Mouse (Mus musculus): ENCODE measurements around the gene Tns3.
A peak's percentile ranks its signal among the peaks of the same experiment; 100 is the strongest.

The Tns3 gene

GRCm38 (mm10) chr11:8523344-8524126 lies 140.8 kb downstream of the Tns3 start:
- DNase-seq: peak; percentile 95 to 97

GRCm38 (mm10) chr11:8513359-8514253 lies 150.7 kb downstream of the Tns3 start:
- peak; percentile 72 to 78 for DNase-seq

GRCm38 (mm10) chr11:8510294-8510693 lies 154.0 kb downstream of the Tns3 start:
- no peak for DNase-seq

DNA sequence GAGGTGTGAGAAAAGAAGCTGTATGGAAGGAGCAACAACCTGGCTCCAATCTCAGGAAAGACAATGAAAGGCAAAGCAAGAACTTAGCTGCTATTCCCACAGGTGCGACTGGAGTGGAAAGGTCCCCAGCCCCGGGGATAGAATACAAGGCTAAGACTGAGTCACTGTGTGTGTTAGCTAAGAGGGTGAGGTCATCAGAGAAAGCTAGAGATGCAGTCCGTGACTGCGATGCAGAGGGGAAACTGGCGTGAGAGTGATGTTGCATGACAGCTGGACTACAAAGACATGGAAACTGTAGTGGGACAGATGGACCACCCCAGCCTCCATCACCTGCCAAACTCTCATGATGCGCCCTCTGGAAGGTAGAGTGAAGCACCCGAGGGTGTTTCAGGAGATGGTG lies 154.7 kb downstream of the Tns3 start:
- no peak for DNase-seq

DNA sequence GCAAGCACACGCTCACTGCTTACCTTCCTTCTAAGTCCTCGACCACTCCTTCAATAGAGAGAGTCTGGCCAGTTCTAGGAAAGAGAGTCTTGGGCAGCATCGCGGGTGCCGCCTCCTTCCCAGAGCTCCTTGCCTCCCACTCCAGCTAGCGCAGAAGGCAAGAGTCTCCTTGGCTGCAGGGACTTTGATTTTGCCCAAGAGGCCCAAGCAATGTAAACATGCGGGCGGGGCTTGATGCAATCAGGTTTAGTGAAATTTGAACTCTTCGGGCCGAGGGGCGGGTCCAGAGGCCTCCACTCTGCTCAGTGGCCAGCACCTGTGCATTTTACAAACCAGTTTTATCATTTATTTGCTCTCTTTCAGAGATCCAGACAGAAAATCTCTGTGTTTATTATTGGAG lies 160.6 kb downstream of the Tns3 start:
- peak; percentile 50 to 66 for DNase-seq

- no peak for DNase-seq
Observed at GRCm38 (mm10) chr11:8500855-8501254, 163.5 kb downstream of the Tns3 start.

- peak in 1 of 2 experiments; percentile 36 for DNase-seq
Observed at GRCm38 (mm10) chr11:8497136-8497535, 167.2 kb downstream of the Tns3 start.

GRCm38 (mm10) chr11:8496686-8497085 lies 167.6 kb downstream of the Tns3 start:
- peak; percentile 60 to 71 for DNase-seq

- DNase-seq: no peak
Observed at GRCm38 (mm10) chr11:8495801-8496200, 168.5 kb downstream of the Tns3 start.

GRCm38 (mm10) chr11:8495036-8495435 lies 169.3 kb downstream of the Tns3 start:
- DNase-seq: no peak

DNA sequence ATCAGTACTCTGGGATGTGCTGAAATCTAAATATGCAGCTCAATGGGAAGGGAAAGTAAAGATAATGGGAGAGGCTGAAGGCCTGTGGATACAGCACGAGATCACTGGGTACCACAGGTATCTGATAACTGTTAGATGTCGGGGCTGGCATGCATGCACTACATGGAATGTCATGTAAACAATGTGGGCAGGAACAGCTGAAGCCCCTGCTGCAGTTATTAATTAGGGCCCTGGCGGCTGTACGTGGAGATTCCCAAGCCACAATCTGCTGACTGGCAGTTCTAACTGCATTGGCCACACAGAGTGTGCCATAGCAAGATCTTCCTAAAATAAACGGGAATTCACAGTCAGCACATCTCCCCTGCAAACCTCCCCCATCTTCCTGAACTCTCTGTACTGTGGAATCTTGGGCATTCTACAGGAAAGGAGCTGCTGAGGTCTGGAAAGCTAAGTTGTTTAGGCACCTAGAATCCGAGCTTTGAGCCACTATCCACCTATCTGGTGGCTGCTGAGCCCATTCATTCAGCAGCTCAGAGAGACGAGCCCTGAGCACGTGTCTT lies 170.3 kb downstream of the Tns3 start:
- no peak for DNase-seq

DNA sequence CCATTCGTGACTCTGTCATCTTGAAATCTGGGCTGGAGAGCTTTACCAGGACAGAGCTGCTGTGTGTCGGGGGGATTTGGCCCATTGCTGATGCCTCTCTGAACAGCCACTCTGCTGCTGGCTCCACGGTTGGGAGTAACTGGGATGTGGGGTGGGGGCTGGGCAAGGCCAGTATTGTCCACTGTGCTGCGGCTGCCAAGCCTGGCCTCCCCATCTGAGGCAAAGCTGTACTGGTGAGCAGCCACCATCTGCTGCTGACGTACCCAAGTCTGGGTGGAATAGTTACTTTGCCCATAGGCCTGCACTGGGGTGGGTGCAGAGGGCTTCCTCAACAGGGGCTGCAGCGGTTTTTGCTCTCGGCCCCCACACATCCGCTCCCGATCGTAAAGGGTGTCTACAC lies 172.0 kb downstream of the Tns3 start:
- no peak for DNase-seq

GRCm38 (mm10) chr11:8488248-8488647 lies 176.1 kb downstream of the Tns3 start:
- no peak for DNase-seq

DNA sequence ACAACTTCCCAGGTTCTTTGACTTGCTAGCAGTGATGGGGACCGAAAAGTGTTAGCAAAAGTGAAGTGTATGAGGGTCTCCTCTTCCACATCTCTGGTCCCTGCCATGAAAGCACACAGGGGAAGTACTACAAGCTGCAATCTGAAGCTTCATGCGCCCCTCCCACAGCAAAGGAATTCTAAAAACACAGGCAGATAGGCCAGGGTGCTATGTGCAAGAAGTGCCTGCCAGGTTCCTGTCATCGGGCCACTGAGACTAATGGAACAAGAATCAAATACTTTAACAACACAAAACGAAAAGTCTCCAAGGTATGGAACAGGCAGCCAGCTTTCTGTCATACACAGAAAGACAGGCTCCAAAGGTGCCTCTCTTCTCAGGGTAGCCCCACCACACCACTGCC lies 177.8 kb downstream of the Tns3 start:
- no peak for DNase-seq

DNA sequence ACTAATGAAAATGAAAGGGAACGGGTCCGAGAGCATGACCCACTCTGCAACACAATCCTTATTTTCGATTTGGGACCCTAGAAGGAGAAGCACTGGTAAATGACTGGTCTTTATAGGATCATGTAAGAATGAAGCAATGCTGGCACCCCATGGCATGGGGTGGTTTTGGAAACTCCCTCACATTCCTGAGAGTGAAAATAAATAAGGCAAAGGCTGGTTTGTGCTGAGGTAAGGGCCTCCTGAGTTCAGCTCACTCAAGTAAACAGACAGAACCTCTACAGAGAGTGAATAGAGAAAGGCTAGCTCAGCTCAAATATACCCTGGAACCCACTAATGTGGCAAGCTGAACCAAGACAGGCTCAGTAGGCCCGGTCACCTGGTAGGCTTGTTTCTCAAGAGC lies 179.8 kb downstream of the Tns3 start:
- DNase-seq: no peak

DNA sequence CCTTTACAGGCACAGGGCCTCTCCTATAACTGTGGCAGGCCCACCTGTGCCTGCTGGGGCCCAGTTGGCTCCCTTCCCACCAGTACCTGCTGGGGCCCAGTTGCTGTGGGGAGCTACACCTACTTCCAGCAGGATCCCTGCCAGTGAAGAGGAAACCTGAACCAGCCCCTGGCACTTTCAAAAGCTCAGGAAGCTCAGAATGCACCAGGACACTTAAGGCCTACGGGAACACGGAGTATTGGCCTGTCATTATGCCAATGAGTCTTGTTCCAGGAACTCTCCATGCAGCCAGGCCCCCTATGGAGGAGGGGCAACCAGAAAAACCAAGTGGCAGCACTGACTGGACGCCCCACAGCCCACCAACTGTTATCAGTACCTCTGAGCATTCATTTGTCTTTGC lies 181.6 kb downstream of the Tns3 start:
- DNase-seq: no peak

DNA sequence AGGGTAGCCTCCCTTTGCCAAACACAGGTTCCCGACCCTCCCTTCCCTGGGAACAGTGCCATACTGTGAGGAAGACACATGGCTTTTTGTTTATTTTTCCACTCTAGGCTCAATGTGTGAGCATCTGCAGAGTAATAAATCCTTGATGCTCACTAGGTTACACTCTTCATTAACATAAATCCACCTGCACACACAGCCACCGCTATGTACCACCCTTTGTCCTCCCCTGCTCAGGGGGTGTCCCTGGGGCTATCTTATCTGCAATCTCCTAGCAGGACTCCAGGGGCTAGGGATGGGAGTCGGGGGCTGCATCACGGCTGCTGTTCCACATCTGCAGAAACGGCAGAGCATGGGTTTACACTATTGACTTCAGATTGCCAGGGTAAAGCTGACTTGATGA lies 182.4 kb downstream of the Tns3 start:
- no peak for DNase-seq

DNA sequence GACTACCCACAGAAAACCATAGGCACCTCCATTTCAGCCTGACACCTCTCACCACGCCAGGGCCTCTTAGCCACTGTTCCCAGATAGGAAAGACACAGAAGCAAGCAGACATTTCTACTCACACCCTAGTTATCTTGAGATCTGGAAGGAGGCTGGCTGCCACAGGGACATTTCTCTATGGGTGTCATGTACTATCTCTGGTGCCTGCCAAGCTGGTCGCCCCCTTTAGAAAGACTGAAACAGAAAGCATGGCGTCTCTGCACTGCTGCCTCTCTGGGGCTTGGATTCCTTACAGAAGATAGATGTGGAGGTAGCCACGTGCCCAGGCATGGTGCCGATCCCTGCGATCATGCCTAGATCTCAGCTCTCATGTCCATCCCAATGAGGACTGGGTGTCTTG lies 182.8 kb downstream of the Tns3 start:
- DNase-seq: no peak

- no peak for DNase-seq
Observed at GRCm38 (mm10) chr11:8479858-8480257, 184.5 kb downstream of the Tns3 start.

DNA sequence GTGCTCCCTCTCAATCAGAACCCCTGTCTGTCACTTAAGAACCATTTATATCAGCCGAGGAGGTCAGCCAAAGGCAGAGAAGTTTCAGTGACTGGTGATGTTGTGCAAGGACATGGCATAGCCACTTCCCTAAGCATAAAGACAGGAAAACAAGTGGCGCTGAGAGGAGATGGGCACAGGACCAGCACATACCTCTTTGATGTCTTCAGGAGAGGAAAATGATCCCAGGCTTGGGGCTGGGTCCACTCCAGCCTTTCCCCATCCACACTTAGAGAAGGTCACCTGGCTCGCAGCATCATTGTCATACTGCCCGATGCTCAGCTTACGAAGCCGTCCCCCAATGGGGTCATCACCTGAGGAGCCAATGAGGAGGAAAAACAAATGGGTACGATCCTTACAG lies 185.0 kb downstream of the Tns3 start:
- no peak for DNase-seq

DNA sequence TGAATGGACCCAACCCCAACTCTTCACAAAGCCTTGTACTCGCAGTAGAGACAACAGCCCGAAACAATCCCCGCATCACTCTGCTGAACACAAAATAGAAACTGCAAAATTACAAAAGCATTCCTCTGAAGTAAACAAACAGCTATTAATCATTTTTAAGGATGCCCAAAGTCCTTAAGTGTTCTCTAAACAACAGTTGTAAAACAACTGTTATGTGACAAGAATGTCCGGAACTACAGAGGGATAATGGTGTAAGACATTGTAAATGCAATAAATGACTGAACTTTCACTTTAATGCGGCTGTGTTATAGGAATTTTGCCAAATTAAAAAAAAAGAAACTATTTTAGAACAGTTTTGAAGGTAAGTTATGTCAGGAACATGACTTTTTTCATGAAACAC lies 190.7 kb downstream of the Tns3 start:
- DNase-seq: no peak

GRCm38 (mm10) chr11:8472439-8472838 lies 191.9 kb downstream of the Tns3 start:
- no peak for DNase-seq

DNA sequence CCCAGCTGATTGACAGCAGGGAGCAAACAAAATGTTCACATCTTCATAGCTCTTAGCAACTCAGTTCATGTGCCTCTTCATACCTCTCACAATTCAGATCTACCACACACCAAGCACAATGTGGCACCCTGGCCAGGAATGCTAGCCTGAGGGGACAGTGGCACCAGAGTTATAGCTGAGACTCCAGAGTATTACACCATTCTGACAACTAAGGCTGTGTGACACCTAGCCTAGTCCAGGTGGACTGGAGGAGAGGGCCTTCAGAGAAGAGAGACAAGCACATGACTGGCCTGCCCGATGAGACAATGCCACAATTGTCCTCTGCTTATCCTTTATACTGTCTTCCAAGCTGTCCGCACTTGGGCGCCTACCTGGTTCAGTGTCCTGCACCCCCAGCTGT lies 192.8 kb downstream of the Tns3 start:
- DNase-seq: no peak

DNA sequence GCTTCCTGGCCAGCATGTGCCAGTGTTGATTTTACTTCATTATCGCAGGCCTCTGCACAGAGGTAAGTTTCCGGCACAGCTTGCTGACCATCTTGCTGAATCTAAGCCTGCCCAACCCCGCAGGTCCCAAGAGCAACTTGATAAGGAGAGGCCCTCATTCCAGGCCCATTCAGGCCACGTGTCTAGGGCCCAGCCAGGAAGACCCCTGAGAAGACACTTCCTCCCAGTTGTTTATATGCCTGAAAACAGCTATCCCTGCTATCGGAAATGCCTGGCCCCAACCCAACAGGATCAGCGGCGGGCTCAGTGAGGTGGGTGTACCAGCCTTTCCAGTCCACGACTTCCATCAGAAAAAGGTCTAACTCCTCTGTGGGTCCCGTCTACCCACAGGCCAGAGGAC lies 194.8 kb downstream of the Tns3 start:
- DNase-seq: peak; percentile 40 to 48
